Mouse (Mus musculus) cortical plate, adult 2 months (tissue): ENCODE measurements around the gene LTO1.

Experiments
- CTCF ChIP-seq: fragments of 200-500 bp; IDR thresholded peaks from 2 replicates; pipeline ENCODE4 v1.5.1; 2011; ENCODE audit warnings: mild to moderate bottlenecking, control low read depth, low read length; ENCODE audit not compliant: insufficient read depth; ENCODE audit errors: extremely low read depth
- POLR2A ChIP-seq: fragments of 200-500 bp; IDR thresholded peaks from 2 replicates; pipeline ENCODE4 v1.6.1; 2011; ENCODE audit warnings: mild to moderate bottlenecking, low read length, control low read depth; ENCODE audit not compliant: insufficient read depth; ENCODE audit errors: extremely low read depth

DNA sequence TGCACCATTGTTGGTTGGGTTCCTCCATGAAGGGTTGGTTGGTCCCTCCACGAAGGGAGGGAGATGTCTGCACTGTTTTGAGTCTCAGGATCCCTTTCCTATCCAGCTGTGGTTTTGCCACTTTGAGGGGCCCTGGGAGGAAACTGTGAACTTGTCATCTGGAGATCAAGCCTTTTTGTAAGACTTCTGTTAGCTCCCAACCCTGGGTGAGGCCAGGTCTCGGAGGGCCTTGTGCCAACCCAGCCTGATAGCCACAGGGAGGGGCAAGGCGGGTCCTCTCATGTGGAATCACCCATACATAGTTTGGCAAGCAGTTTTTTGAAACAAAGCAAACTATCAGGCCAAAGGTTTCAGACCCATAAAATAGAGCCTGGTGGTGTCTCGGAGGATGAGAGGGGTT is 49.4 kb downstream of the LTO1 start:
- TF ChIP-seq POLR2A = no peak
- TF ChIP-seq CTCF = no peak
